Mouse (Mus musculus): ENCODE measurements around the gene Gm904.
"Not testable (repeated sequence)": the region's sequence is repeated elsewhere in the genome, so short reads cannot be mapped to it uniquely, and the experiment has no call there.

Gene Gm904

DNA sequence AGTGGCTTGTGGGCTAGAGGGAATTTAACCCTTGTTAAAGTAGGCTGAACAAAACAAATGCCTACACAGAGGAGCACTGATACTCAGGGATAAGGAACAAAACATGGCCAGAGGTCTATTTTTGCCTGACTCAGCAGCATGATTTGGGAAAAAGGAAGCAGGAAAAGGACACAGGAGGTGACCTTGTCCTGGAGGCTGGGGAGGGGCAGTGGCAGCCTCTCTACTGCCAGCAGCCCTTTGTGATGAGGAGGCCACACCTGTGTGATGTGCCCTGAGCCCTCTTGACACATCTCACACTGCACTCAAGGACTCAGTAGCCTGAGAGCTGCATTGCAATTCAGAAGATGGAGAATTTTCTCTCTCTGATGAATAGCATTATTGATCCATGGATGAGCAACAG, at the start of gene Gm904:
Gm904 (plus strand) TSS at position 301 of the 400 bp plus-strand sequence.
- DNase-seq (ENCODE audit: low read depth, low spot score), result not testable (repeated sequence)

DNA sequence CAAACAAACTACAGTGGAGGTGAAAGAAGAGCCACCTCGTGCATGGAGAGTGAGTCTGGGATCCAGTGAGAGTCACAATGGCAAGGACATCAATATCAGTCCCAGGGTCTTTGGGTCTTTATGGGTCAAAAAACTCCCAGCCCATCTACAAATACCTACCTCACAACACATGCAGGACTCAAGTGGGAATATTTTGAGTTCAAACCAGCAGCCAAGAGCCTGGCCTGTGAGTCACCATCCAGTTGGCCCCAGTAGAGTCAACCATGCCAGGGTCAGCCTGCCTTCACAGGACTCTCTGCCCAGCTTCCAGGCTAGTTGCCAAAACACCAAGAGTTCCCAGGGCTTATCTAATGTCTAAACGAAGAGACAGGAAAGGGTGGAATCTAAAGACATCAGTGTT, 5.7 kb downstream of the Gm904 start:
- DNase-seq (ENCODE audit: low read depth, low spot score), result not testable (repeated sequence)
